Mouse (Mus musculus) forebrain, embryonic 13.5 days (tissue): ENCODE data around the gene Tbp. TPM values are rescaled to one million over a fixed set of nuclear protein-coding genes. Genes with fewer than 3 reads are reported as not detected.
"Not testable (repeated sequence)": the region's sequence is repeated elsewhere in the genome, so short reads cannot be mapped to it uniquely, and the experiment has no call there.

Experiments
- ATAC-seq: fragments of 200-750 bp; cut with Nextera tagmentation; 2 replicates; pipeline ENCODE4 v1.8.0; 2017
- H3K27ac ChIP-seq: fragments of 300-500 bp; sonication (generic); 2 replicates; pipeline ENCODE4 v1.5.1; 2015; ENCODE audit warnings: inconsistent platforms, mild to moderate bottlenecking, moderate library complexity
- H3K27me3 ChIP-seq: fragments of 300-500 bp; sonication (generic); 2 replicates; pipeline ENCODE4 v1.6.1; 2015; ENCODE audit warnings: mild to moderate bottlenecking, inconsistent platforms
- H3K36me3 ChIP-seq: fragments of 300-500 bp; sonication (generic); 2 replicates; pipeline ENCODE4 v1.6.1; 2015; ENCODE audit warnings: mild to moderate bottlenecking, inconsistent platforms; ENCODE audit not compliant: poor library complexity, severe bottlenecking
- H3K4me1 ChIP-seq: fragments of 300-500 bp; sonication (generic); 2 replicates; pipeline ENCODE4 v1.6.1; 2015; ENCODE audit warnings: inconsistent platforms
- H3K4me2 ChIP-seq: fragments of 300-500 bp; sonication (generic); 2 replicates; pipeline ENCODE4 v1.6.1; 2015; ENCODE audit warnings: inconsistent platforms, mild to moderate bottlenecking, moderate library complexity
- H3K4me3 ChIP-seq: fragments of 300-500 bp; sonication (generic); 2 replicates; pipeline ENCODE4 v1.5.1; 2015; ENCODE audit warnings: mild to moderate bottlenecking, inconsistent platforms
- H3K9ac ChIP-seq: fragments of 300-500 bp; sonication (generic); 2 replicates; pipeline ENCODE4 v1.6.1; 2015; ENCODE audit warnings: mild to moderate bottlenecking, inconsistent platforms
- H3K9me3 ChIP-seq: fragments of 300-500 bp; sonication (generic); replicated peaks from 2 replicates; pipeline ENCODE4 v1.6.1; 2016; ENCODE audit warnings: inconsistent platforms
- WGBS: fragments of 180-500 bp; shearing (Covaris S2); methylation state at CpG from one replicate; pipeline ENCODE4 v1.1.7; 2015; 5-methylcytosine and 5-hydroxymethylcytosine counted together
- polyA plus RNA-seq: library from polyadenylated mRNA; unstranded; fragments of >200 nt; fragmentation: Nextera tagmentation; extraction: Ambion mirVana; gene quantifications from 2 replicates; pipeline ENCODE4 v1.2.1, GENCODE M21; 2015

Tbp gene
- polyA plus RNA-seq, 1 experiment from 2014 or later = 65.7 TPM

DNA sequence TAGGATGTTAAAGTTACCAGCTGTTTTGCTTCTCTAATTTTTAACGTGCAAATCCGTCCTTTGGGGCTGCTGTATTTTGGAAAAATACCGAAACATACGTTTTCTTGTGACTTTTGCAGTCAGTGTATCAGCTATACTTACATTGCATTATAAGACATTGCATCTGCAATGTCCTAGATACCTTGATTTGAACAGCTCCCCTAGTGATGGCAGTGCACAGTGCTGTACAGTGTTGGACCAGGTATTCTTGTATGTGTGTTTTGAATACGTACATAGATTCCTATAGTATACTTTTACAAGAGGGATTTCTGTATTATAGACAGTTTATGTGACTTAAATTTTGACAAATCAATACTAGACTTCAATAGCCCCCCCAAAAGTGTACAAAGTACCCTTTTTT lies 18.5 kb downstream of the Tbp start:
- Histone ChIP-seq H3K4me3 (no peak overlapping the region), H3K36me3 (peaks cover 97% of the 10 kb centered on the region), H3K4me2 (no peak overlapping the region), H3K9me3 (no peaks in the 10 kb centered on the region), H3K27me3 (no peaks in the 10 kb centered on the region), H3K9ac (no peak overlapping the region), H3K27ac (no peak overlapping the region), H3K4me1 (no peaks in the 10 kb centered on the region)
- WGBS = 95% methylated on average over 5 of the region's 5 CpGs
- ATAC-seq = no peak

DNA sequence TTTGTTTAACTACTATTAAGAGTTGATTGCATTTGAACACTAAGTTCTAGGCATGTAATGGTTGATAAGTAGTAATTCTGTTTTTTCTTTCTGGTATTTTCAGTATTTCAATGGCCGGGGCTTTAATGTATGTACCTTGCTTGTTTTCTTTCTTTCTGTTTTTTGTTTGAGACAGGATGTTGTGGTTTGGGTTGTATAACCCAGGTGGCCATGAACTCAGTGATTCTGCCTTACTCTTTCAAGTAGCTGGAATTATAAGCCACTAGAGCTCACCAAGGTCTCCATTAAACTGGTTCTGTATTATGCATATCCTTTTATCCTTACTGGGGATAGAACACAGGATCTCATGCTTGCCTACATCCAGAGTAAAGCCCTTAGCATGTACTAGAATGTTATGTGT lies 19.1 kb downstream of the Tbp start:
- 90% methylated on average over 1 of the region's 1 CpGs for WGBS
- no peak overlapping the region for H3K4me3 ChIP-seq
- peaks cover 92% of the 10 kb centered on the region for H3K36me3 ChIP-seq
- H3K27ac ChIP-seq = no peak overlapping the region
- no peaks in the 10 kb centered on the region for H3K4me1 ChIP-seq
- no peak for ATAC-seq
- H3K9me3 ChIP-seq = no peaks in the 10 kb centered on the region
- H3K27me3 ChIP-seq = no peaks in the 10 kb centered on the region
- no peak overlapping the region for H3K9ac ChIP-seq
- H3K4me2 ChIP-seq = no peak overlapping the region

DNA sequence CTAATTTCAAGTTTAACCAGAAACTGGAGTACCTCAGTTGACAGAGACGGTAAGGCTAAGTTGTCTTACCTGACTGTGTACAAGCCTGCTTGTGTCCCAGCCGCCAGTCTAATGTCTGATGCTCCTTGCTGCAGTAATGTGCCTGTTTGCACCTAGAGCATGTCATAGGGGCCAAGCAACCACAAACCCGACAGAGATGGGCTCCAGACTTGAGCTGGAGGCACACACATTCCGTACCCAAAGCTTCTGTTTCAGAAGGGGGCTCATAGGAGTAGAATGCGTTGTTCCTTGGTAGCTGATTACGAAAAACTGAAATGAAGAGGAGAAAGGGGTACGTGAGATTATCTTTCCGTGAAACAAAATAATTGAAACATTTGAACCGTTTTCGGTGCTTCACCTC lies 26.6 kb downstream of the Tbp start:
- H3K27me3 ChIP-seq = no peaks in the 10 kb centered on the region
- 11% methylated on average over 10 of the region's 10 CpGs for WGBS
- no peak overlapping the region for H3K27ac ChIP-seq
- H3K9me3 ChIP-seq = no peaks in the 10 kb centered on the region
- peaks cover 33% of the 10 kb centered on the region for H3K36me3 ChIP-seq
- peak overlapping the region; percentile 85 for H3K9ac ChIP-seq
- peak overlapping the region; percentile 81 for H3K4me2 ChIP-seq
- peak overlapping the region; percentile 77 for H3K4me3 ChIP-seq
- peaks cover 18% of the 10 kb centered on the region for H3K4me1 ChIP-seq
- ATAC-seq = no peak

DNA sequence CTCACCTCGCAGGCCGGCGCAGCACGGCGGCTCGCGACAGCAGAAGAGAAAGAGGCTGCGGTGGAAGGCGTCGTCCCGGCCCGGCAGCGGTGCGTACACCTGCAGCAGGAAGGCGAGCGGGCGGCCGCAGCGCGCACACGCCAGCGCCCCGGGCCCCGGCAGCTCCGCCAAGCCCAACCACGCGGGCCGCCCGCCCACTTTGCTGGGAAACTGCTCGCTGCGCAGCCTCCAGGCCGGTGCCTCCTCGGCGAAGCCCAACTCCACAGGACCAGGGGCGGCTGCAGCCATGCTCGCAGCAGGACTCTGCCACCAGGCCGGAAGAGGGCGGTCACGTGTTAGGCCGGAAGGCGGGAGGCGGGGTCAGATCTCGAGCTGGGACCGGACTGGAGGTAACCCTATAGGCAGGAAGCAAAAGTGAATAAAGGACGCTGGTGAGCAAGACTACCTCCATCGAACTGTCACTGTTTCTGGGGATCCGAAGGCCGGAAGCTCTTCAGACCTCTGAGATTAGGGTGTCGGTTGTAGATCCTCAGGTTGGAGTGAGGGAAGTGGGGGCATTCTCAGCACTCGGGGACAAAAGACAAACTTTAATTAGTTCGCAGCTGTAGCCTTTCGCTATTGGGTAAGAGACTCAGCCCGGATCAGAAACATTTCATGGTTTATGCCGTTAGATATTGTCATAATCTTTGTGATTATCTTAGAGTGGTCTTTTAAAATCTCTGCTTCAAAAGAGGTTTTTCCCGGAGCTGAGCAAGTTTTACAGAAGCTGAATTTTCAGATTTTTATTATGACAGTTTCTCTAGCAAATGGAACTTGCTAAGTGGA lies 27.5 kb downstream of the Tbp start, which contains the start of gene Pdcd2:
Gene Pdcd2, minus strand, starts transcription at position 316 of the 825 bp plus-strand sequence.
- Histone ChIP-seq H3K4me2 (peak within 1 kb of the TSS; percentile 81), H3K9me3 (no peaks in the 10 kb centered on the region), H3K9ac (peak within 1 kb of the TSS; percentile 85), H3K27ac (peak within 1 kb of the TSS; percentile 80), H3K36me3 (peaks cover 24% of the 10 kb centered on the region), H3K4me1 (peaks cover 18% of the 10 kb centered on the region), H3K27me3 (no peaks in the 10 kb centered on the region), H3K4me3 (peak within 1 kb of the TSS; percentile 77)
- WGBS = 1% methylated on average over 47 of the region's 55 CpGs
- peak; percentile 98 for ATAC-seq

DNA sequence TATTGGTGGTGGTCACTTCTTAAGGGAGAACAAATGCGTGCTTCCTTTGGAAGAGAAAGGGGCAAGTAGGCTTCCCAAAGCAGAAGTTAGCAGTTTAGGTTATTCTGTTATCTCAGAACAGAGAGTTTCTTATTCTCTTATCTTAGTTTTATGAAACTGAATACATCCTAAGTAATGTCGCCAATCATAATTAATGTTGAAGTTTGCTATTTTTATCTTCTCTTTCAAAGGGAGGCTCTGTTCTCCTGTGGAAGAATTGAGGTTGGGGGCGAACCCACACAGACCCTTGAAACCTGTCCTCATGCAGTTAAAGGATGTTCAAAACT lies 28.1 kb downstream of the Tbp start:
- no peaks in the 10 kb centered on the region for H3K9me3 ChIP-seq
- H3K36me3 ChIP-seq = peaks cover 18% of the 10 kb centered on the region
- ATAC-seq = no peak
- H3K27me3 ChIP-seq = no peaks in the 10 kb centered on the region
- peaks cover 18% of the 10 kb centered on the region for H3K4me1 ChIP-seq
- peak overlapping the region; percentile 81 for H3K4me2 ChIP-seq
- peak overlapping the region; percentile 85 for H3K9ac ChIP-seq
- peak overlapping the region; percentile 77 for H3K4me3 ChIP-seq
- no peak overlapping the region for H3K27ac ChIP-seq
- 59% methylated on average over 3 of the region's 3 CpGs for WGBS

DNA sequence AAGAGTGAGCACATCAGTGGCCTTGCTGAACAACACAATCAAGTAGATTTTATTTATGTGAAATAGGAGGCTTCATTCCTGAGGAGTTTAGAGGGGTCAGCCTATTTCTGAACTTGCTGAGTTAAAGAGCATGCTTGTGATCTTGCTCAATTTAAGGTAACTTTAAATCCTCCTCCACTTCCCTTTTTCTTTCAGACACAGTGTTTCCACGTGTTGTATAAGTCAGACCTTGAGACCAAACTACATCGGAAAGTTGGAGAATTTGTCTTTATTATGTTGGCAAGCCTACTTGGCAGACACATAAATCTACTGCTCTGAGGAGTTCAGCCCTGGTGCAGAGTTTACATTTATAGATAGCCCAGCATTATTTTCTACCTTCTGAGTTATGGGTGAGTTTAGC lies 29.2 kb downstream of the Tbp start:
- 73% methylated on average over 2 of the region's 2 CpGs for WGBS

DNA sequence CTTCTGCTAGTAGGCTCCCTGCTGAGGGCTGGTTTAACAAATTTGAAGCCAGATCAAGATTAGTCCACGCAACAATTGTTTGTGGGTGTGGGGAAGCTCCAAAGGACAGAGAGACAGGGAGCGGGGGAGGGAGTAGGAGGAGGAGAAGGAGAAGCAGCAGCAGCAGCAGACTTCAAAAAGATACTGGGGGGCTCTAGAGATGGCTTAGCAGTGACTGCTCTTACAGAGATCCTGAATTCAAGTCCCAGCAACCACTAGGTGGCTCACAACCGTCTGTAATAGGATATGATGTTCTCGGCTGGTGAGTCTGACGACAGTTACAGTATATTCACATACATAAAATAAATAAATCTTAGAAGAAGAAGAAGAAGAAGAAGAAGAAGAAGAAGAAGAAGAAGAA lies 30.5 kb downstream of the Tbp start:
- Histone ChIP-seq H3K4me1 (peaks cover 18% of the 10 kb centered on the region), H3K9me3 (0 out of 2 replicates have a peak, but pooled peaks cover 3% of the 10 kb centered on the region), H3K27ac (no peak overlapping the region), H3K27me3 (peaks cover 4% of the 10 kb centered on the region), H3K9ac (no peak overlapping the region), H3K4me3 (no peak overlapping the region), H3K4me2 (no peak overlapping the region), H3K36me3 (no peaks in the 10 kb centered on the region; the same call in 1 of the 2 replicates)
- ATAC-seq = no peak
- 4% methylated on average over 5 of the region's 5 CpGs for WGBS

More for the DNA sequence above, 29.2 kb downstream of the Tbp start:
- no peak for ATAC-seq
- Histone ChIP-seq H3K4me3 (no peak overlapping the region), H3K27me3 (no peaks in the 10 kb centered on the region), H3K4me2 (no peak overlapping the region), H3K27ac (no peak overlapping the region), H3K9ac (no peak overlapping the region), H3K4me1 (peaks cover 18% of the 10 kb centered on the region), H3K9me3 (0 out of 2 replicates have a peak, but pooled peaks cover 3% of the 10 kb centered on the region), H3K36me3 (peaks cover 12% of the 10 kb centered on the region)

DNA sequence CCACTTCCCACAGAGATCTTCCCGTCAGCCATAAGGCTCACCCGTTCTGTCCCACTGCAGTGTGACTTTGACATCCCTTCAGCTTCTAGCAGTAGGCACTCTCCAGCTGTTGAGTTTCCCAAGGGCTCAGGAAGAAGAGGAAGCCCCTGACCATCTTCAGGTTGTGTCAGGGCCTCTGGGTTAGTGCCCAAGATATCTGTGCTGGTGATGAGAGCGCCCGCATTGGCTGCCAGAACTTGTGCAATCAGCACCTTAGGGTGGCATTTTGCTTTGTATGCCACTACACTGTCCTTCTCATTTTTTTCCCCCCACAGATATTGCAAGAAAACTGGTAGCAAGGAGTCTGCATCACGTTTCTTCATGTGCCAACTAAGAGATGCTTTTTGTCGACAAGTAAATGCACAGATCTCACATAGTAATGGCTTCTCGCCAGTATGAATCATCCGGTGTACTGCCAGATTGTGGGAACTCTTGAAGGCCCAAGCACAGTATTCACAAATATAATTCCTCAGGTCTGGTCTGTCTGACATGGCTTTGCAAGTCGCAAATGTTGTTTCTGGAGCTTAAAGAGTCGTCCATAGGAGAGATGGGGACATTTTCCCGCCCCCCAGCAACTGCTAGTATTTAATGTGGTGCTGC lies 35.6 kb downstream of the Tbp start:
- ATAC-seq = no peak
- peaks cover 3% of the 10 kb centered on the region; the same call in 1 of the 2 replicates for H3K4me1 ChIP-seq
- no peak overlapping the region for H3K9ac ChIP-seq
- H3K27me3 ChIP-seq = peaks cover 18% of the 10 kb centered on the region
- no peak overlapping the region for H3K27ac ChIP-seq
- 72% methylated on average over 11 of the region's 11 CpGs for WGBS
- no peak overlapping the region for H3K4me2 ChIP-seq
- H3K9me3 ChIP-seq = 0 out of 2 replicates have a peak, but pooled peaks cover 3% of the 10 kb centered on the region
- H3K36me3 ChIP-seq = no peaks in the 10 kb centered on the region
- H3K4me3 ChIP-seq = no peak overlapping the region

DNA sequence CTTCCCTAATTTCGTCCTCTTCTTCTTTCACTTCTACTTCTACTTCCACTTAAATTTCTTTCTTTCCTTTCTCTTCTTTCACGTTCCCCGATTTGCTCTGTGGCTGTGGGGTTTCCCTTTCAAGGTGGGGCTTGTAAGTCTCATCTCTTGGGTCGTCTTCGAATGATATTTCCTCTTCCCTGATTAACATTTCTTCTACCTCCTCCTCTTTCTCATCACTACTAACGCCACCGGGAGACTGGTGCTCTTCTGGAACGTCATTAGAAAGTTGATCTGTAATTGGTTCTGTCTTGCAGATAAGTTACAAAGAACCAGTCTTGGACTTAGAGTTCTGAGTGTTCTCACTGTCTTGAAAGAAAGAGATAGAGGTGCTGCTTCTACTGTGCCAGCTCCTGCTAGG lies 36.3 kb downstream of the Tbp start:
- peaks cover 3% of the 10 kb centered on the region; the same call in 1 of the 2 replicates for H3K4me1 ChIP-seq
- peaks cover 18% of the 10 kb centered on the region for H3K27me3 ChIP-seq
- H3K9ac ChIP-seq = peak overlapping the region; percentile 67; the same call in 1 of the 2 replicates
- 16% methylated on average over 8 of the region's 8 CpGs for WGBS
- H3K9me3 ChIP-seq = 0 out of 2 replicates have a peak, but pooled peaks cover 3% of the 10 kb centered on the region
- no peaks in the 10 kb centered on the region for H3K36me3 ChIP-seq
- peak overlapping the region; percentile 88 for H3K4me2 ChIP-seq
- H3K27ac ChIP-seq = no peak overlapping the region
- ATAC-seq = no peak
- peak overlapping the region; percentile 50 for H3K4me3 ChIP-seq

DNA sequence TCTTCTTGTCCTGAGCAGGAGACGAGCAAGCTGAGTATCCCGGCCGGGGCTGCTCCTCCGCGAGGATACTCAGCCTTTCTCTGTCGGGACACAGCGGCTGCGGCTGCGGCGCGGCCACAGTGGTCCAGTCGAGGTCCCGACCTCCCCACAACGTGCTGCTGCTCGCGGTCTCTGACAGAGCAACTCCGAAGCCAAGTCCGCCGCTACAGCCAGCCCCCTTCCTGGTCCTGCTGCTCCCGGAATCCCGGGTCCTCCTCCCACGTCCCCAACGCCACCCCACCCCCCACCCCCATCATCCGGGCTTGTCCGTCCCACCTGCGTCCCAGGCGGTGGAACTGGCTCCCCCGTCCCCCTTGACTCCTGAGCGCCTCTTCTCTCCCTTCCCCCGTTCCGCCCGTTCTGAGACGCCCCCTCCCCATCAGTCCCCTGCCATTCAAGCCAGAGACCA lies 36.8 kb downstream of the Tbp start:
- ATAC-seq = peak; percentile 21; the same call in 1 of the 2 replicates
- Histone ChIP-seq H3K4me2 (peak overlapping the region; percentile 88), H3K27me3 (peaks cover 18% of the 10 kb centered on the region), H3K36me3 (no peaks in the 10 kb centered on the region), H3K4me1 (peaks cover 3% of the 10 kb centered on the region; the same call in 1 of the 2 replicates), H3K9me3 (0 out of 2 replicates have a peak, but pooled peaks cover 3% of the 10 kb centered on the region), H3K9ac (peak overlapping the region; percentile 67), H3K4me3 (peak overlapping the region; percentile 50), H3K27ac (no peak overlapping the region)
- under 1% methylated on average over 33 of the region's 33 CpGs for WGBS

DNA sequence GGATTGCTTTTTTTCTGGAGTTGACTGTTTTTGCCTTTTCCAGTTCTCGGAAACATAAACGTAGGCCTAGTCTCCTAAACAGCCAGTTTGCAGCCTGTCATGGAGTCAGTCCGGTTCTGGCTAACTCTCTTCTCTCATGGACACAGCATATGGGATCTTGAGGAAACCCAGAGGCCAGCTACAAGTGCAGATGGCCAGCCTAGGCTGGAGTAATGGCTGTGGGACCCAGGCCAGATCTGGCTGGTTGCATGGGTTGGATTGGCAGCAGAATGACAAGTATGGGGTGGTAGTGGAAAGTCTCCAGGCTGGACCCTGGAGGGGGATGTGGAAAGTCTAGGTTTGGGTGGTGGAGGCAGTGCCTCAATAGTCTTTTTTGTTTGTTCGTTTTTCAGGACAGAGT lies 40.6 kb downstream of the Tbp start:
- no peaks in the 10 kb centered on the region for H3K36me3 ChIP-seq
- H3K27me3 ChIP-seq = peaks cover 12% of the 10 kb centered on the region
- H3K4me3 ChIP-seq = no peak overlapping the region
- 69% methylated on average over 4 of the region's 4 CpGs for WGBS
- no peak overlapping the region for H3K27ac ChIP-seq
- peaks cover 3% of the 10 kb centered on the region; the same call in 1 of the 2 replicates for H3K4me1 ChIP-seq
- no peak overlapping the region for H3K4me2 ChIP-seq
- H3K9ac ChIP-seq = no peak overlapping the region
- ATAC-seq = no peak
- no peaks in the 10 kb centered on the region for H3K9me3 ChIP-seq

DNA sequence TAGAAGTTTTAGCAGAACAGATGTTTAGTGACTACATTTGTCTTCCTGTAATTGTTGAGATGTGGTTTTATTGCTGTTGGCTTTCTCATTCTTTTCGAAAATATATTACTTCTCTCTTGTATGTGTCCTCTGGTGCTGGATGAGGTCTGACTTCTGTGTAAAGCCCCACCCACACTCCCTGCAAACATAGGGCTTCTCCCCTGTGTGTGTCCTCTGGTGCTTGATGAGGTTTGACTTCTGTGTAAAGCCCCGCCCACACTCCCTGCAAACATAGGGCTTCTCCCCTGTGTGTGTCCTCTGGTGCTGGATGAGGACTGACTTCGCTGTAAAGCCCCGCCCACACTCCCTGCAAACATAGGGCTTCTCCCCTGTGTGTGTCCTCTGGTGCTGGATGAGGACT lies 44.2 kb downstream of the Tbp start:
- not testable (repeated sequence) for H3K36me3 ChIP-seq, H3K9ac ChIP-seq, H3K27ac ChIP-seq, ATAC-seq, H3K4me2 ChIP-seq, H3K9me3 ChIP-seq, H3K4me3 ChIP-seq, H3K27me3 ChIP-seq, H3K4me1 ChIP-seq
- WGBS = 63% methylated on average over 4 of the region's 4 CpGs
